Mouse (Mus musculus): ENCODE results near the gene Dlst. TPM values are rescaled to one million over a fixed set of nuclear protein-coding genes. Genes with fewer than 3 reads are reported as not detected.

Gene Dlst
- polyA plus RNA-seq (2012; rRNA removed): 125 and 132 TPM in 2 replicates

- no peak for DNase-seq (ENCODE audit: low read depth)
Measured at GRCm38 (mm10) chr12:85110698-85111592, at the start of gene Dlst, which contains the start of gene Prox2. Dlst (plus strand) TSS chr12:85110833. Prox2 (minus strand) TSS chr12:85110759.

- DNase-seq (ENCODE audit: low read depth): no peak
Measured at GRCm38 (mm10) chr12:85071043-85071442, 39.6 kb upstream of the Dlst start.

- no peak for DNase-seq (ENCODE audit: low read depth)
Measured at GRCm38 (mm10) chr12:85077100-85077499, 33.5 kb upstream of the Dlst start.

DNA sequence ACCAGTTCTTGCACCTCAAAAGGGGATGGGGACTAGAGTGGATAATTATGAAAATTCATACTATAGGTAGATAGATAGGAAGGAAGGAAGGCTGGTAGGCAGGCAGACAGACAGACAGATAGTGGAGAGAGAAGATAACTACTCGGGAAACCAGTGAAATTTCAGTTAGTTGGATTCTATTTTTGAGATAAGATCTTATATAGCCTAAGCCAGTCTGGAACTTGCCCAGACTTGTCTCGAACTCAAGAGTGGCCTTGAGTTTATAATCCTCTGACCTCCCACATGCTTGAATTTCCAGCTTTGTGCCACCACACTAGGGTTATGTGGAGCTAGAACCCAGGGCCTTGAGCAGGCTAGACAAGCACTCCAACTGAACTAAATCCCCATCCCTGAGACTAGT is 26.4 kb upstream of the Dlst start:
- DNase-seq (ENCODE audit: low read depth): peak; percentile 37

DNA sequence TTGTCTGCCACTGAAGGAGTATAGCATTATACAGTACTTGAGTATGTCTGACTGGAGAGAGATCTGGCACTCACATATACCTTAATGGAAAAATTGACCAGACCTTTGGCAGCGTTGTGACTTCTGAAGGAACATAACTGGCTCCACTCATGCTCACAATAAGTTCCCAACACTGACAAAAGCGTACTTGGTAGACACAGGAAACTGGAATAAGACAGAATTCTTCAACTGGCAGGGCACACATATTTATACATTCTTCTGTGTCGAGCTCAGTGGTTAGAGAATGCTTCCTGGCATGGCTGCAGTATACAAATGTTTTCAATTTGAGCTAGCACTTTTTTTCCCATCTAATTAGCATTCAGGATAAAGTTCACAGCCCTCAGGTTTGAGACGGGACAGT is 25.7 kb upstream of the Dlst start:
- no peak for DNase-seq (ENCODE audit: low read depth)

DNA sequence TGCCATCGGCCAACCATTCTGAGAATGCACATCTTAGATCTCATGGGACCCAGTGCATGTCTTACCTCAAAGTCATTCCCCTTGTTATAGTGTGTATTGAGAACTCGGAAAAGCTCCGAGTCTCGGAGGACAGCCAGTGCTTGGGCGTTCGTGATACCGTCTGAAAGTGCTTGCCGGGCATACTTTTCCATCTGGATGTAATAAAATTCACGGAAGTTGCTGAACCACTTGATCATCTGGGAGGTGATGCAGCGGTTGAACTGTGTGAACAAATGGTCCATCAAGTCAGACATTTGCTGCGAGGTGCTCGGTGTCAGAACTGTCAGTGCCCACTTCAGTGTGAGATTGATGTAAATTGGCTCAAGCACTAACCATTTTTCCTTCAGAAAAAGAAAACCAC is 22.8 kb upstream of the Dlst start:
- DNase-seq (ENCODE audit: low read depth): no peak

- DNase-seq (ENCODE audit: low read depth): no peak
Measured at GRCm38 (mm10) chr12:85091190-85091589, 19.4 kb upstream of the Dlst start.

- no peak for DNase-seq (ENCODE audit: low read depth)
Measured at GRCm38 (mm10) chr12:85092214-85092613, 18.4 kb upstream of the Dlst start.

DNA sequence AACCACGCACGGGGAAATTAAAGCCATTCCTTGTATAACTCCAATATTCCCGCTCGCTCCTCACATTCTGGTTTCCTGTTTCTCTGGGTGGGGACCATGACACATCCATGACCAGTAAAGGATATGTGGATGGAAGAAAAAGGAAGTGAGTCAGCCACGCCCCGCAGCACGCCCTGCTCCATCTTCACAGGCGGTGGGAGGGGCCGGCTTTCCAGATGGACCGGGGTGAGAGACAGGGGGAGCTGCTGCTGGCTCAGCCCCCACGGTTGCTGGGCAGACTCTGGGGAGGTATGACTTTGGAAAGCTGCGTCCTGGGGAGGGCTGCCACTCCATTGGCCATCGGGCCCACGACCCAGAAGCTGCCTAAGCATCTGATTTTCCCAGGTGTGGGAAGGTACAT is 16.6 kb upstream of the Dlst start:
- no peak for DNase-seq (ENCODE audit: low read depth)

DNA sequence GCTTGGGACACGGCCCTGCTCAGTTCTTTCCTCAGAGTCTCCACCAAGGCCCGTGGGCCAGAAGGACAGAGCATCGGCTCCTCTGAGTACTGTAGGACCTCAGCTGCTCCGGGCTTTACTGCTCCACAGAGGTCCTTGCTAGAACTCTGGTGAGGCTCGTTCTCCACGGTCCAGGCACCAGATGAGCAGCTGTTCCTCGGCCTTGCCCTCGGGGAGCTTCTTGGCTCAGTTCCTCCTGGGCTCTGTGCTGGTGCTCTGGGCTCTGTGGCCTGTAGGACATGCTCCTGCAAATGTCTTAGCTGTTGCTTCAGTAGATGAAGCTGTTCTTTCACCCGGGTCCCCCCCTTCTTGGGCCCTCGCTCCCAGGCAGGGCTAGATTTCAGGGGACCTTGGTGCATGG is 15.9 kb upstream of the Dlst start:
- DNase-seq (ENCODE audit: low read depth): no peak

DNA sequence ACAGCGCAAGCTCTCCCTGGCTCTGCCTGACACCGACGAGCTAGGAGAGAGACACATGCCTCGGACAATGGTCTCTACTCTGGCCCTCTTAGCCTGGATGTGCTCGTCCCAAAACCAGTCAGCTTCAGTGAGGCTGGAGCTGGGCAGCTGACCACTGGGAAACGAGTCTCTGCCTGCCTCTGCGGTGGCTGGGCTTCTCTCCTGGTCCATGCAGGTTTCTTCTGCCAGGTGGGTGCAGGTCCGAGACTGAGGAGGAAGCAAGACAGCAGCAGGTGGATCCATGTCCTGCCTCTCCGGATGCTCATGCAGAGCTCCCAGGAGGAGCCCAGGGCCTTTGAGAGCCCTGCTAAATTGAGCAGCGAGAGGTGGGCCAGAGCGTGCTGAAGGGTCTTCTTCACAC is 15.5 kb upstream of the Dlst start:
- DNase-seq (ENCODE audit: low read depth): no peak

- DNase-seq (ENCODE audit: low read depth): no peak
Measured at GRCm38 (mm10) chr12:85095859-85096258, 14.8 kb upstream of the Dlst start.

DNA sequence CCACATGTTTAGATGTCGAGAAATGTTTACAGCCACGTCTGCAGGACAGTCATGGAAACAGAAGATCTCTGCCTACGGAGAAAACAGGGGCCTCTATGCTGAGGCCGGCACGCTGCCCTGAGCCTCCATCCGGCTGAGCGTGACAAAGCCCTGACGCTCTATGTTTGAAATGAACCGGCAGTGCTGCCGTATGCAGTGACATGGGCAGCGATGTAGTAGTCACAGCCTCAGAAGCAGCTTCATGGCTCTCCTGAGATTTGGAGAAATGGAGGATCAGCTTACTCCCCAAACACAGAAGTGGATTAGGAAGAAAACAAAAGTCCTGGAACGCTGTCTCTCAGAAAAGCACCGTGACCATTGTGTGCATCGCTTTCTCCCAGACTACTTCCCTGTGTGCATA is 9.6 kb upstream of the Dlst start:
- DNase-seq (ENCODE audit: low read depth): no peak

DNA sequence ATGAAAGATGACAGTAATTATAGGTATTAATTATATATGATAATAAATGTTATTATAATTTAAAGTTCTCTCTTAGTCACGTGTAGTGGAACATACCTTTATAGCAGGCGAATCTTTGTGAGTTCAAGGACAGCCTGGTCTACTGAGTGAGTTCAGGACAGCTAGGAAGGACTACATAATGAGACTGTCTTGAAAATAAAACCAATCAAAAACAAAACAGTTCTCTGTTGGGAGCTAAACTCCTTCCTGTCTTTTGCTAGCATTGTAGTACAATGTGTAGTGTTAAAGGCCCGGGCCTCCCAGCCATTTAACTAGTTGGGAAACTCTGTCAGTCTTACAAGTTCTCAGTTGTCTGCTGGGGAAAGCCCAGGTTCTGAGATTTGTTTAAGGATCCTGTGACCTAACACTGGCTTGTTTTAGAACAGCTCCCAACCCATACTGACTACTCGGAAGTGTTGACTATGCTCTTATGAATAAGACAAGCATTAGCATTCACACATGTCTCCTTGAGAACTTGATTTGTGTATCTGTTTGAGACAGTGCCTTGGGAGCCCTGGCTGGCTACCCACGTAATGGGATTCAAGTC is 9.0 kb upstream of the Dlst start:
- DNase-seq (ENCODE audit: low read depth): no peak

- DNase-seq (ENCODE audit: low read depth): no peak
Measured at GRCm38 (mm10) chr12:85103096-85103495, 7.5 kb upstream of the Dlst start.

- DNase-seq (ENCODE audit: low read depth): no peak
Measured at GRCm38 (mm10) chr12:85104789-85105188, 5.8 kb upstream of the Dlst start.

- DNase-seq (ENCODE audit: low read depth): no peak
Measured at GRCm38 (mm10) chr12:85106292-85106691, 4.3 kb upstream of the Dlst start.

DNA sequence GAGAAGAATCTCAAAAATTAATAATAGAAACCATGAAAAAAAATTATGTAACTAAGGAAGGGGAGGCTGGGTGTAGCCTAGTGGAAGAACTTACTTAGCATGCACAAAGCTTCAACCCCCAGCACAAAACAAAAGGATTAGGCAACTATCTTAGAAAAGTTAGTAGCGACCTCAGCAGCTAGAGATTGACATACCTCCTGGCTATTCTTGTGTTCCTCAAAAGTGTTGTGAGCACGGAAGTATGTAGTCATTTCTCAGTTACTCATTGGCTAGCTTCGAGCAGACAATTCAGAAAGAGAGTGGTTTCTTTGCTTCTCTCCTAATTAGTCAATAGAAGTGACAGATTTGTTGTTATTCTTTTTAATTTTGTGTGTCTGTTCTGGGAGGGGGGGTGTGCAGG is 2.0 kb upstream of the Dlst start:
- no peak for DNase-seq (ENCODE audit: low read depth)

DNA sequence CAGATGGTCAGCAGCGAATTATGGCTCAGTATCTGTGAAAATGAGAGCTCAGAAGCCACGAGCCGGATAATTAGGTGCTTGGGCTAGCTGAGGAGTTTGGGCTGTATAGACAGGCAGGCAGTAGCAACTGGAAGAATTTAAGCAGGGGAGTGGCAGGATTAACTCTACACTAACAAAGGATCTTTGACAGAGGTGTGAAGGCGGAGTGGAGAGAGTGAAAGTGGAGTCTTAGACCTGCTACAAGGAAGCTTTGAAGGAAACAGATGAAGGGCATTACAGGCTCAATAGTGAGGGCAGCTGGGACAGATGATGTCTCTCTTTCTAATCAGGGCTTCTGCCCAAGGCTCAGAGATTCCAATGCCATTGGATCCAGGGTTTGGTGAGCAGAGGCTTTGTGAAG is 1.2 kb upstream of the Dlst start:
- no peak for DNase-seq (ENCODE audit: low read depth)

DNA sequence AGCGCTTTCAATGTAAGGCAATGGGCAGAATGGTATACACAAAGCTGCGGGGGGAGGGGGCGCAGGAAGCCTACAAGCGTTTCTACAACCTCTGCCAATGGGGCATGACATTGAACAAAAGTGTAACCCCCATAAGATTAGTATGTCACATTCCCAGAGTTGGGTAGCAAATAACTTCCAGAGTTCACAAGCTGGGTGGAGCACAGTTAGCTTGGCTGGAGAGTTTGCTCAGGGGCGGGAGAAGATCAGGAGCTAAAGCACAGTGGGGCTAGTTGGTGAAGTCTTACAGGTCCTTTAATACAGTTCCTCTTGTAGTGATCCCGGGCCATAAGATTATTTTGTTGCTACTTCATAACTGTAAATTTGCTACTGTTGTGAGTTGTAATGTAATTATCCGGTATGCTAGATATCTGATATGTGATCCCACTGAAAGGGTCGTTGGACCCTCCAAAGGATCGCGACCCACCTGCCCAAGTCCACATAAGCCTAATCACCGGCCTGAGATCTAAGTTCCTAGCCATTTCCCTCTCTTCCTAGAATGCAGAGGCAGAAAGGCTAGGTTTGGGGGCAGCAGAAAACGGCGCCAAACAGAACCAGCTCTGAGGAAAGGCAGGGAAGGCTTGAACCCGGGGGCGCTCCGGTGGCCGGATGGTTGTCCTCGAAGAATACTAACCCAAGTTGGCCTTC is 479 bp upstream of the Dlst start:
- no peak for DNase-seq (ENCODE audit: low read depth)

DNA sequence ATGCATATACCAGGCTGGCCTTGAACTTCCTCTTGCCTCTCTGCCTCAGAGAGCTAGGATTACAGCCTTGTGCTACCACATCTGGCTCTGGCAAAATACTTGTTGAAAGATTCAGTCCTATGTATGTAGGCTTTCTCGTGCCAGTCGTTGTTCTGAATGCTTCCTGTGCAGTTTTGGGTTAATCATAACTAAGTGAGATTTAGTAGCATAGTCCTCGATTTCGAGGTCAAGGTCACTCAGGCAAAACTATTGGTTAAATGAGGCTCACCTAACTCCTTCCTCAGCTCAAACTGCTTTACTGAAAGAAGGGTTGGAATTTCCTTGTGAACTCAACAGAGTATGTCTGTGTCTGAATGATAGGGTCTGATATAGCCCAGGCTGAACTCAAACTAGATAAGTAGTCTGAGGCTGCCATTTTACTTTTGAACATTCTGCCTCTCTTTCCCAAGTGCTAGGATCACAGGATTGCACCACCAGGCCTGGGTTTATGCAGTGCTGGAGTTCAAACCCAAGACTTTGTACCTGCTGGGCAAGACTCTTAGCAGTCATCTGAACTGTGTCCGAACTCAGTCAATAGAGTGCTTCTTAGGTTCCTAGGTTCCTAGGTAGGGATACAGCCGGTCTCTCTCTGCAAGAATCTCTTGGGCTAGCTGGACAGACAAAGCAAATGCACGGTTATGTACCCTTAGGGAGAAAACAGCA is 2.1 kb downstream of the Dlst start:
- DNase-seq (ENCODE audit: low read depth): no peak

- no peak for DNase-seq (ENCODE audit: low read depth)
Measured at GRCm38 (mm10) chr12:85113337-85113736, 2.7 kb downstream of the Dlst start.

Measured in gonadal fat pad, adult 2 months (tissue).